Mouse (Mus musculus) retina, postnatal 1 day (tissue): ENCODE measurements around the gene Map2.

Experiments used
- DNase-seq: peaks from one replicate; pipeline ENCODE4 v3.0.0-alpha.2; 2012

The Map2 gene

DNA sequence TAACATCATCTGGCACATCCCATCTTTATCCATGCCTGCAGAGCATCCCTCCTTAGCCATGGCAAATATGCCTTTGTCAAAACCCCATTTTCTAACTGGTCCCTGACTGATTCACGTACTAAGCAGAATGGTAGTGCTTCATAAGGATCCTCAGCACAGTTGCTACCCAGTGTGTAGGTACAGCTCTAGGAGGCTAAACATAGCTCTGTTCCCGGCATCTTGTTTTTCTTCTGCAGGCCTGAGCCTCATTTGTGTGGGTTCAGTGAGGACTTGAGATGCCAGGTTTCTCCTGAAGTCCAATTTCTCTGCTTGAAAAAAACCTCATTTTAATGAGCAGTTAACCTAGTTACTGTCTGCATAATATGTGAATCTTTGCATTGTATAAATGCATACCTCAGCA is 30.4 kb downstream of the Map2 start:
- no peak for DNase-seq

- DNase-seq = no peak
These were observed 31.8 kb downstream of the Map2 start for GRCm38 (mm10) chr1:66206904-66207303.

GRCm38 (mm10) chr1:66211074-66211791 is 36.2 kb downstream of the Map2 start:
- DNase-seq = no peak

DNA sequence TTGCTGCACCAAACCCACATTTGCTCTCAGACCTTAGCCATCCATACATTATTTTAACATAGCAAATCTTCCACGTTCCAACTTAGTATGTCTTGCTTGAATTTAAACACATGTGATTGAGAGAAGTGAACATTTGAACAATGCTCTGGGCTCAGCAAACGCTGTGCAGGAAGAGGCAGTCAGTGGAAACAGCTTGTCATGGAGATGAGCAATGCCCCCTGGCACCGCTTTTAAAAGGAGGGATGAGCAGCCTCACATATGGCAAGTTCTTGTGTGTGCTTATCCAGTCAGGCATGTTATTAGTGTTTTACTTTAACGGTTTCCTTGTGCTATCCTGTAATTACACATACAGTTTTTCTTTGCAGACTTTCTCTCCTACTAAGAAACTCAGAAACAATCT is 46.4 kb downstream of the Map2 start:
- DNase-seq = peak; percentile 67

DNA sequence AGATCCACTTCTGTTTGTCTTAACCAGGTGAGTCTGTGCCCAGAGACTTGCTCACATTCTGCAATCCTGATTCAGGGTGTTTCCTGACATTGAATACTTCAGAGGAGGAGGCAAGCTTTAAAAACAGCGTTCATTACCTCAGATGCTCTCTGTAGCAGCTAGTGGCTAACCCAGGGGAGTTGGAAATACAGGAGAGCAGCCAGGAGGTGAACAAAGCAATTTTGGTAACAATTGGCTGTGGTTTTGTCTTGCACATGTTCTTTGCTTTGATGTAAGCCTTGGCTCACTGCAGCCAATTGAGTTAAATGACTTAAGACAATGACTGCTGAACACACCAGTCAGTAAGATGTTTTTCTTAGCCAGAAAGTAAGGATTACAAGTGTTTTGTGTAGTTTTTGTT is 48.3 kb downstream of the Map2 start:
- no peak for DNase-seq

GRCm38 (mm10) chr1:66226372-66227368 is 51.6 kb downstream of the Map2 start:
- DNase-seq = peak; percentile 76

DNA sequence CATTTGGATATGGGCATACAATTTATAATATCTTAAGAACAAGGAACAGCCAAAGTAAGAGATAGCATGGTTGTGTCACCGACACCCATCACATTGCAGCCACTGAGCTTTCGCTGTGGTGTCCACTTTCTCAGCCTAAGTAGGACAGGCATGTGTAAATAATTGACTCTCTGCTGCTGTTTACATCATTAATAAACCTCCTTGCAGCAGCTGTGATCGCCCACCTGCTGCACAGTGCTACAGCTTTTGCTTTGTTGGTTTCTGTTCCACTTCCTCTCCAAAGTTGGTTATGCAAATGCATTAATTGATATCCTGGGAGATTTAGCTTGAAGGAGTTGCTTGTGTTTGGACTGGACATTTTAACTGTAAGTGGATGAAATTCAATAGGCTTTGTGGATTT is 53.1 kb downstream of the Map2 start:
- DNase-seq = peak; percentile 93

DNA sequence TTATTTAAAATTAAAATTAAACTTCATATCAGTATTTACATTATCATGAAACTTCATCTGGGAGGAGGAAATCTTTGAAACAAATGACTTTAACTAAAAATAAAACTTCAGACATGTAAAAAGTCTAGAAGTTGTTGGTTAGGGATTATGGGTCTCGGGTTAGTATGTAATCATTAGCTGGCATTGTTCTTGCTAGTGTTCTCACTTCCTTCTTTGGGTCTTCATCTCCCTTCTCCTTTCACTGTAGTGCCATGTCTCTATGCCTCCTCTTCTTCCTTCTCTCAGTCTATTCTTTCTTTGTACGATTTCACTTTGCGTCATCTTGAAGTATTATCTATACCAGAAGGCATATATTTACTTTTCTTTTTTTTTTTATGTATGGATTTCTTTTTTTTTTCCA is 55.3 kb downstream of the Map2 start:
- DNase-seq = no peak

GRCm38 (mm10) chr1:66231963-66232362 is 56.9 kb downstream of the Map2 start:
- DNase-seq = no peak

DNA sequence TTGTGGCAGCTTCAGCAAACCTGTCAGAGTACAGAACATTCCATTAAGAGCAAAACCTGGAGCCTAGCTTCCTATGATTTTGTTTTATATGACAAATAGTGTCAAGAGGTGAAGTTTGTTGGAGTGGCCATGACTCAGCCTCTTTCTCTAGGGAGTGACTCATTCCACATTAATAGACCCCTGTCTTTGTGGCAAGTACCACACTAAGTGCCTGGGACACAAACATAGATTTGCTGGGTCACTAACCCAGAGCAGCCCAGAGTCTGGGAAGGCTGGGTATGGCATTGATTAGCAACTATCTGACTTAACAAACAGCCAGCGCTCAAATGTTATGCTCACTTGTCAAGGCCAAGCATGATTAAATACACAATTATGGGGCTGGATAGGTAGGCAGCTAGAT is 69.8 kb downstream of the Map2 start:
- DNase-seq = no peak

DNA sequence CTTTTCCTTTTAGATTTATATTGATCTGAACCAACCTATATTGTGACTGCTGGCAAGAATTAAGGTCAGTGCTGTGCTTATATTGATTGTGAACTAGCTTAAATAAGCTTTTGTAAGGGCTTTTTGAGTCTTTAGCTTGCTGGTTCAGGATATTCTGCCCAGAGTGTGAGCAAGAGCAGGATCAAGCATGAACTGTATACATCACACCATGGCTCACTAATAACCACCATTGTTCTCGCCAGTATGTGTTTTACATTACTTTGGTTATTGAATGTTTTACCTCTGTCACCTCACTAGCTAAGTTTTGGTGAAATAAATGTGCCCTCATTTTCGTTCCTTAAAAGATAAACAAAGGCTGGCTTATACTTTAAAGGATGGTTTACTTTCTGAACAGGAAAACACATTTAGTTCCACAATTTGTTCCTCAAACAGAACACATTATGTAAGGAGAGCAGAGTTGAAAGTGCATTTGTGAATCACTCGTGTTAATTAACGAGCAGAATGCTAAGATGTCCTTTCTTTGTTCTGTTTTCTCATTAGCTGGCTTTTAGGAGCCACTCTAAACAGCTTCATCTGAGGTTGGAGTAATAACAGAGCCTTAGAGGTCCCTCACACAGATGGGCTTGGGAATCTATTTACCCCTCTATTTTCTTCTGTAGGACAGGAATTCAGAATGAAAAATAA is 76.7 kb downstream of the Map2 start:
- peak; percentile 64 for DNase-seq

- no peak for DNase-seq
These were observed 77.3 kb downstream of the Map2 start for GRCm38 (mm10) chr1:66252333-66252724.

GRCm38 (mm10) chr1:66263220-66263619 is 88.1 kb downstream of the Map2 start:
- peak; percentile 80 for DNase-seq

- peak; percentile 53 for DNase-seq
These were observed 91.3 kb downstream of the Map2 start for GRCm38 (mm10) chr1:66266231-66266924.

- DNase-seq = no peak
These were observed 102.6 kb downstream of the Map2 start for GRCm38 (mm10) chr1:66277663-66278062.

DNA sequence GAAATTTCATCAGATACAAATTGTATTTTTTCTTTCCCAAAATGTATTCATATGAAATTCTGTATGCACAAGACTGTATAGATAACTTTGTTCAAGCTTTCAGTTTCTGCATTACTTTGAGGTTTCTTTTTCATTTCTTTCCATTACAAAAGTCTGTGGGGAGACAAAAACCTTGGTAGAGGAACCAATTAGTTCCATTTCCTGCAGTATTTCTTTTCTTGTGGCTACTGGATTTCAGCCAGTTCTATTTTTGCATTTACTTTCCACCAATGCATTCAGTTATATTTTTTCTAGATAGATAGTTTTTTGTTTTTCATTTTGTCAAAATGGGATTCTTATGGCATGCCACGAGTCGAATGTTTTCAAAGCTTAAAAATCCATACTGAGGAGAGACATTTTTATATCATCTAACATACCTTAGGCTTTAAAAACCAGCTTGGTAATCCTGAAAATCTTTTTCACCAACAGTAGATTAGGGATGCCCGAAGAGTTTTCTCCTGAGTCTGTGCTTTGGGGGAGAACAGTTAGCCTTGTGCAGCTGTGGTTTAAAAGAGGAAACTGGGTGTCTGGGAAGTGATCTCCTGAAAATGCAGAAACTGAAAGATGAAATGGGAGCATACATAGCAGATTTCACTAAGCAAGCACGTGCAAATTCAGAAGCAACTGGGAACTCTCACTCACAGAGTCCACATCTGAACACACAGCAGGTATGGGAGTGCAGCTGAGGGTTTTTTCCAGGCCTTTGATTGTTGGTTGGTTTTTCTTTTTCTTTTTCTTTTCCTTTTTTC is 104.3 kb downstream of the Map2 start:
- DNase-seq = no peak

DNA sequence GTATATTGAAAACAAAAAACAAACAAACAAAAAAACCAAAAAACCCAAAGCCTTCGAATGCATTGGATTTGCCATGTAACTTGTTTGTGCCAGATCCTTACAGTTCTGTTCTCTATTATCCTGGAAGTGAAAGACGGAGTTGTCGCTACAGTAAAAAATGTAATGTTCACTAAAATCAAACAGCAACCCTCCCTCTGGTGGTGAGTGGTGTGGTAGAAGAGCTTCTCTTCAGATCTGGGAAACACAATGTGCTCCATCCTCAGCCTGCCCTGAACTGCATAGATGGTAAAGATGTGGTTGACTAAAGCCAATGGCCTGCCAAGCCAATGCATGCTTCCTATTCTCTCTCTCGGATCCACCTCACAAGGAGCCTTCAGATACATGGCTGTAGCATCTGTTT is 105.1 kb downstream of the Map2 start:
- DNase-seq = no peak

DNA sequence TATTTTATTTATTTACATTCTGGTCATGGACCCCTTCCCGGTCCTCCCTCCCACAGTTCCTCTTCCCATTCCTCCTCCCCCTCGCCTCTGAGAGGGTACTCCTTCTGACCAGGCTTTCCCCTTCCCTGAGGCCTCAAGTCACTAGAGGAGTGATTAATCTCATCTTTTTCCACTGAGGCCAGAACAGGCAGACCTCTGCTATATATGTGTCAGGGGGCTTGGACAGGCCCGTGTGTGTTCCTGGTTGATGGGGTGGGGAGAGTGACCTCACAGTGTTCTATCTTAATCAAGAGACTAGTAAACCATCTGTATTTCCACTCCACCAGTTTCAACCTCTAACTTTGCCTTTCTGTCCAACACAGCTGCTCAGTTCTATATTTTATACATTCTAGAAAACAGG is 107.4 kb downstream of the Map2 start:
- DNase-seq = no peak

- DNase-seq = no peak
These were observed 113.9 kb downstream of the Map2 start for GRCm38 (mm10) chr1:66288987-66289386.

DNA sequence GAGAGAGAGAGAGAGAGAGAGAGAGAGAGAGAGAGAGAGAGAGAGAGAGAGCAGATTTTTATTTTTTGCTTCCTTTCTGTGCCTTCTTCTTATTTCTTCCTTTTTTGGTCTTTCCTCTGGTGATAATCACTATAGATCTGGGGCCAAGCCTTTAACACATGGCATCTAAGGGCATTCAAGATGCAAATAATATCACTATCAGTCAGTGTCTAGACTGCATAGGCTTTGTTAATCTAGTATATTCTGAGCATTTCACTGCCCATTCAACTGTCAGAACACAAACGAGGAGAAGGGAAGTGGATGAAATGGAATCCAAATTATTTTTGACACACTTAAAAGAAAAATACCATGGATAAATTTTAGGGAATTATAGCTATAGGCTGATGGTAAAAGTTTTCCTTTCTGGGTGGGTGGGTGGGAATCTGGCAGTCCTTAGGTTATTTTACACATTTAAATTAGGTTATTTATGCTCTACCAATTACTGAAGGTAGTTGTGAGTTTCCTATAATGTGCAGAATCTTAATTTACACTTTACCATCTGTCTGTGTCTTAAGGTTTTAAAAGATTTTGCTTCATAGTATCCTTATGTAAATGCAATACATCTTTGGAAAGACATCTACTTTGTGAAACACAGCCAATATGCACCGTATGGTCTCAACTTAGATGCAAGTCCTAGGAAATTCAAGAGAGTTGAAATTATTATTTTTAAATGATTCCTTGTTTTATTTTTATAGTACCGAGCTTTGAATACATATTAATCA is 117.2 kb downstream of the Map2 start:
- no peak for DNase-seq

- DNase-seq = no peak
These were observed 124.3 kb downstream of the Map2 start for GRCm38 (mm10) chr1:66299376-66299775.
